ENCODE assay signal across 8 mouse cellular contexts in genomic region chr6:113343177-113344092, GRCm38 (mm10). TPM values are rescaled to one million over a fixed set of nuclear protein-coding genes. Genes with fewer than 3 reads are reported as not detected.
A peak's percentile ranks its signal among the peaks of the same experiment; 100 is the strongest.
DNase-seq lines count a peak whose midpoint lies in the region; ATAC-seq lines count a peak whose summit lies in the region.

TSS of gene Camk1 (minus strand) at chr6:113343984.

- H3K36me3 ChIP-seq in hindbrain, embryonic 11.5 days (ENCODE audit: control insufficient read depth, insufficient read depth, low read length): no peaks in the 10 kb centered on the region

- H3K4me3 ChIP-seq in hindbrain, embryonic 11.5 days (ENCODE audit: low read depth, low read length): peak within 1 kb of the TSS; percentile 54

- peak; percentile 73 for DNase-seq in ZHBTc4 (ENCODE audit: low read depth, low spot score)
- DNase-seq in cerebellum, postnatal 10 days: peak; percentile 65 to 76
- peak; percentile 50 to 60 for DNase-seq in frontal cortex, postnatal 25 days (ENCODE audit: low spot score in 2 of 2)
- peak; percentile 73 for DNase-seq in hindbrain, embryonic 11.5 days (ENCODE audit: low spot score)
- DNase-seq in layer of hippocampus, postnatal 10 days (ENCODE audit: low spot score in 2 of 2): peak; percentile 66 to 76
- DNase-seq in lung, postnatal 10 days: peak; percentile 90
- peak; percentile 62 for DNase-seq in ovary, postnatal 14 days (ENCODE audit: low spot score)
- DNase-seq in urinary bladder, adult 18-20 months (ENCODE audit: low spot score in 2 of 2): peak; percentile 69 to 79

- H3K27ac ChIP-seq in hindbrain, embryonic 11.5 days (ENCODE audit: low read depth, low read length): no peak within 1 kb of the TSS

- WGBS in hindbrain, embryonic 11.5 days: 16% methylated on average over 32 of the region's 32 CpGs

- H3K4me2 ChIP-seq in hindbrain, embryonic 11.5 days (replicated peaks; ENCODE audit: low read depth, low read length): peak within 1 kb of the TSS; percentile 73

- peak; percentile 78 for ATAC-seq in hindbrain, embryonic 11.5 days (ENCODE audit: low FRiP score)

- H3K4me1 ChIP-seq in hindbrain, embryonic 11.5 days (replicated peaks; ENCODE audit: control insufficient read depth, insufficient read depth, low read length): no peaks in the 10 kb centered on the region

- no peaks in the 10 kb centered on the region for H3K9me3 ChIP-seq in hindbrain, embryonic 11.5 days (ENCODE audit: control insufficient read depth, low read length)

- H3K27me3 ChIP-seq in hindbrain, embryonic 11.5 days (ENCODE audit: control insufficient read depth, insufficient read depth, low read length): no peaks in the 10 kb centered on the region

- H3K9ac ChIP-seq in hindbrain, embryonic 11.5 days (ENCODE audit: low read depth, low read length): peak within 1 kb of the TSS; percentile 83

RNA-seq across cellular contexts. Expression of gene Camk1, which starts in this region (rescaled TPM):
- polyA plus RNA-seq in hindbrain, embryonic 11.5 days (2014; fragmentation: Nextera tagmentation; extraction: Ambion mirVana): 56.3 and 57.7 TPM in 2 replicates
- total RNA-seq in layer of hippocampus, postnatal 10 days (2021): 10 to 100 TPM; 59.5 to 64.3 TPM
